Mouse (Mus musculus) spleen, adult 2 months (tissue): ENCODE measurements around the gene Capg.

Experiments used
- CTCF ChIP-seq: fragments of 200-500 bp; IDR thresholded peaks from 2 replicates; pipeline ENCODE4 v1.5.1; 2011; ENCODE audit warnings: mild to moderate bottlenecking, inconsistent platforms; ENCODE audit not compliant: insufficient read depth, insufficient read length, insufficient replicate concordance; ENCODE audit errors: extremely low read depth
- POLR2A ChIP-seq: fragments of 200-500 bp; IDR thresholded peaks from 2 replicates; pipeline ENCODE4 v1.6.1; 2011; ENCODE audit warnings: low read depth, low read length, inconsistent platforms

- TF ChIP-seq CTCF (no peak), POLR2A (no peak)
Measured at GRCm38 (mm10) chr6:72607676-72608075, 63.5 kb downstream of the Capg start.
